In the genomic region with DNA sequence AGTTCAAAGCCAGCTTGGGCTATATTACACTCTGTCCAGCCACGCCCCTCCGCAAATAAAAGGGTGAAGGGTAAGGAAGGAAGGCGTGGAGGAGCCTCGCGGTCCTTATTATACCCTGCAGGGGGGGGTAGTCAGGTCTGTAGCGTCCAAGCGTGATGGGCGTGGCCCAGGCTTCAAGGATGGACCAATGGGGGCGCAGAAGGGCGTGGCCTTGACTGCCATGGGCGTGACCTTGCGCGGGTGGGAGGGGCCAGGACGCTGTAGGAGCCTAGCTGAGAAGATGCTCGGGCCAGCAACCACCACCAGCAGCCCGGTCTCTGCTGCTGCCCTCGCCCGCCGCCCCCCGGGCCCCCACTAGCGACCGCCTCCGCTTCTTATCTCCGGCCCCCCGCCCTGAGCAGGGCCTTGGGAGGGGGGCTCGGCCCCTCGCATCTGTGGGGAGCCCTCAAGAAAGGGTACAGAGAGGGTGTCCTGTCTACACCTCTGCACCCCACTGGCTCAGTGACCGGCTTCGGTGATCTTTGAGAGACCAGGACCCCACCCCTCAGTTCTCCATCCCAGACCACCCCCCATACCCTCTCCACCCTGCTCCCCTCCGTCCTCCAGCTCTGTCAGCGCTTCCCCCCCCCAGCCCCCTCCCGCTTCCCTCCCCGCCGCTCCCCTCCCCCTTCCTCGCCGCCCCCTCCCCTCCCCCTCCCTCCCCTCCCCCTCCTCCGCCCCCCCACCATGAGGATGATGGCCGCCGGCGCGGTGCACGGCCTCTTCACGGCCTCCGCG, we compare ENCODE assay signal across 8 mouse cellular contexts. TPM values are rescaled to one million over a fixed set of nuclear protein-coding genes. Genes with fewer than 3 reads are reported as not detected.
DNase-seq lines count a peak whose midpoint lies in the region; ATAC-seq and TF ChIP-seq lines count a peak whose summit lies in the region.

Gene Nova2, plus strand, starts transcription at position 727 of the 777 bp plus-strand sequence.

- H3K36me3 ChIP-seq in forebrain, embryonic 10.5 days (replicated peaks) = no peaks in the 10 kb centered on the region
- H3K36me3 ChIP-seq in heart, embryonic 14.5 days (ENCODE audit: control insufficient read depth, insufficient read depth, low read length) = no peaks in the 10 kb centered on the region
- H3K36me3 ChIP-seq in kidney, postnatal 0 days (ENCODE audit: insufficient read depth, low read length) = no peaks in the 10 kb centered on the region
- H3K36me3 ChIP-seq in liver, adult 2 months (ENCODE audit: control insufficient read depth, insufficient read depth, low read length) = no peaks in the 10 kb centered on the region

- peak; percentile 47 for ATAC-seq in CD4-positive, CD25-positive, alpha-beta regulatory T cell, adult 4 months
- peak; percentile 87 for ATAC-seq in heart, embryonic 14.5 days (ENCODE audit: insufficient number of reproducible peaks, insufficient read depth, low FRiP score, low read depth)
- peak; percentile 83 for ATAC-seq in kidney, postnatal 0 days (replicated peaks; ENCODE audit: low FRiP score, low read depth)
- peak; percentile 50 for ATAC-seq in monocyte, adult 5-6 weeks (replicated peaks; ENCODE audit: insufficient number of reproducible peaks, low FRiP score, low TSS enrichment, poor library complexity, severe bottlenecking)

- peaks cover 75% of the 10 kb centered on the region for H3K4me1 ChIP-seq in forebrain, embryonic 10.5 days
- peaks cover 0 to 12% of the 10 kb centered on the region in 2 experiments; a peak in 1 of 4 replicates for H3K4me1 ChIP-seq in heart, embryonic 14.5 days (ENCODE audit: control insufficient read depth in 2 of 2, insufficient read depth in 2 of 2, low read length in 2 of 2)
- H3K4me1 ChIP-seq in kidney, postnatal 0 days (replicated peaks; ENCODE audit: insufficient read depth, low read length) = peaks cover 8% of the 10 kb centered on the region; the same call in 1 of the 2 replicates
- no peaks in the 10 kb centered on the region; the same call in 1 of the 2 replicates for H3K4me1 ChIP-seq in liver, adult 2 months (ENCODE audit: control insufficient read depth, insufficient read depth, low read length)

- no peak for TF ChIP-seq POLR2A in liver, adult 2 months (IDR thresholded peaks at IDR 0.05; ENCODE audit: extremely low read depth, insufficient read depth, low read length)

- H3K9ac ChIP-seq in heart, embryonic 14.5 days (ENCODE audit: low read length) = peak within 1 kb of the TSS; percentile 78
- peak within 1 kb of the TSS; percentile 62 for H3K9ac ChIP-seq in kidney, postnatal 0 days (ENCODE audit: low read depth, low read length)
- H3K9ac ChIP-seq in liver, adult 2 months (ENCODE audit: low read depth, low read length) = peak within 1 kb of the TSS; percentile 77

- H3K27me3 ChIP-seq in forebrain, embryonic 10.5 days (ENCODE audit: poor library complexity, severe bottlenecking) = peaks cover 70% of the 10 kb centered on the region
- peaks cover 60% of the 10 kb centered on the region for H3K27me3 ChIP-seq in heart, embryonic 14.5 days (ENCODE audit: control insufficient read depth, insufficient read depth, low read length)
- H3K27me3 ChIP-seq in kidney, postnatal 0 days (ENCODE audit: insufficient read depth, low read length) = peaks cover 29% of the 10 kb centered on the region
- peaks cover 21% of the 10 kb centered on the region for H3K27me3 ChIP-seq in liver, adult 2 months (ENCODE audit: control insufficient read depth, insufficient read depth, low read length)

- peak; percentile 39; the same call in 1 of the 2 replicates for TF ChIP-seq CTCF in kidney, postnatal 0 days (IDR thresholded peaks at IDR 0.05; ENCODE audit: low read depth)
- no peak for TF ChIP-seq CTCF in liver, adult 2 months (IDR thresholded peaks at IDR 0.05; ENCODE audit: low read depth, low read length)

- peak within 1 kb of the TSS; percentile 90 for H3K4me3 ChIP-seq in forebrain, embryonic 10.5 days
- peak within 1 kb of the TSS; percentile 44 to 58 for H3K4me3 ChIP-seq in heart, embryonic 14.5 days (ENCODE audit: control insufficient read depth in 1 of 2, insufficient read depth in 1 of 2, low read depth in 1 of 2, low read length in 2 of 2)
- H3K4me3 ChIP-seq in kidney, postnatal 0 days (replicated peaks; ENCODE audit: low read depth, low read length) = peak within 1 kb of the TSS; percentile 54
- peak within 1 kb of the TSS; percentile 75 for H3K4me3 ChIP-seq in liver, adult 2 months (ENCODE audit: insufficient read depth, low read depth, low read length)

- H3K9me3 ChIP-seq in forebrain, embryonic 10.5 days = no peaks in the 10 kb centered on the region
- no peaks in the 10 kb centered on the region for H3K9me3 ChIP-seq in heart, embryonic 14.5 days (ENCODE audit: control insufficient read depth, low read length)
- H3K9me3 ChIP-seq in kidney, postnatal 0 days (replicated peaks; ENCODE audit: low read length) = no peaks in the 10 kb centered on the region

- WGBS in forebrain, embryonic 10.5 days = 1% methylated on average over 30 of the region's 45 CpGs
- under 1% methylated on average over 27 of the region's 45 CpGs for WGBS in heart, embryonic 14.5 days
- under 1% methylated on average over 33 of the region's 45 CpGs for WGBS in kidney, postnatal 0 days
- 3% methylated on average over 37 of the region's 45 CpGs for WGBS in liver, adult 2 months

- peak; percentile 17 for DNase-seq in c-Kit-negative CD71-positive TER-119-positive erythroid progenitor cells, embryonic 14.5 days (ENCODE audit: low read depth, low spot score)
- peak; percentile 96 for DNase-seq in forebrain, embryonic 10.5 days (ENCODE audit: extremely low spot score, low spot score)
- DNase-seq in kidney, postnatal 0 days (ENCODE audit: low spot score) = peak; percentile 92
- DNase-seq in liver, adult 2 months (ENCODE audit: extremely low read depth, low read depth, low spot score) = no peak
- DNase-seq in spleen, postnatal 14 days (ENCODE audit: low spot score in 2 of 2) = peak; percentile 36 to 53

- peak within 1 kb of the TSS; percentile 90 for H3K4me2 ChIP-seq in heart, embryonic 14.5 days (ENCODE audit: low read length)
- peak within 1 kb of the TSS; percentile 76 for H3K4me2 ChIP-seq in kidney, postnatal 0 days (ENCODE audit: low read length)

- H3K79me2 ChIP-seq in liver, adult 2 months (ENCODE audit: control insufficient read depth, insufficient read depth, low read length) = no peaks in the 10 kb centered on the region

- H3K27ac ChIP-seq in forebrain, embryonic 10.5 days = peak within 1 kb of the TSS; percentile 95
- H3K27ac ChIP-seq in heart, embryonic 14.5 days (replicated peaks in 1 of 2; ENCODE audit: control insufficient read depth in 1 of 2, insufficient read depth in 1 of 2, low read depth in 2 of 2, low read length in 2 of 2) = peak within 1 kb of the TSS in 1 of 2 experiments; percentile 61; a peak in 2 of 4 replicates
- peak within 1 kb of the TSS; percentile 62; the same call in 1 of the 2 replicates for H3K27ac ChIP-seq in kidney, postnatal 0 days
- no peak within 1 kb of the TSS; the same call in 1 of the 2 replicates for H3K27ac ChIP-seq in liver, adult 2 months (replicated peaks; ENCODE audit: insufficient read depth, low read depth, low read length)

RNA-seq across cellular contexts. Expression of gene Nova2, which starts in this region (rescaled TPM):
- polyA plus RNA-seq in CD4-positive, CD25-positive, alpha-beta regulatory T cell, adult 4 months (2017; shearing (Covaris generic)) = not detected
- 2.2 and 2.9 TPM in 2 replicates for polyA plus RNA-seq in forebrain, embryonic 10.5 days (2016; fragmentation: Nextera tagmentation; extraction: Ambion mirVana)
- 0.57 and 0.88 TPM in 2 replicates for polyA plus RNA-seq in heart, embryonic 14.5 days (2014; fragmentation: Nextera tagmentation; extraction: Ambion mirVana)
- 0.55 and 0.58 TPM in 2 replicates for polyA plus RNA-seq in kidney, postnatal 0 days (2015; fragmentation: Nextera tagmentation; extraction: Ambion mirVana)
- 0.09 and 0.27 TPM in 2 replicates for total RNA-seq in liver, adult 2 months (2014; rRNA removed)
- 0.16 and 0.24 TPM in 2 replicates for polyA plus RNA-seq in liver, adult 2 months (2012; rRNA removed)
- not detected in 3 replicates for total RNA-seq in monocyte, adult 5-6 weeks (2017)

Comparison
In these comparisons a context has a peak if more than half of its experiments do, and no peak if none do; other contexts are left out.
1. Peak in ATAC-seq in CD4-positive, CD25-positive, alpha-beta regulatory T cell, adult 4 months; RNA of the gene not detected or under 1 TPM.
2. Peak in ATAC-seq, H3K4me3 ChIP-seq, H3K9ac ChIP-seq and H3K4me2 ChIP-seq in heart, embryonic 14.5 days; RNA of the gene not detected or under 1 TPM.
3. Peak in DNase-seq, ATAC-seq, H3K4me3 ChIP-seq, H3K27ac ChIP-seq, H3K9ac ChIP-seq and H3K4me2 ChIP-seq in kidney, postnatal 0 days; RNA of the gene not detected or under 1 TPM.
4. Peak in ATAC-seq in monocyte, adult 5-6 weeks; RNA of the gene not detected or under 1 TPM.